Mouse (Mus musculus): ENCODE results near the gene Elmod3. TPM values are rescaled to one million over a fixed set of nuclear protein-coding genes. Genes with fewer than 3 reads are reported as not detected.

The Elmod3 gene
- polyA plus RNA-seq, 1 experiment = 32.7 TPM

DNA sequence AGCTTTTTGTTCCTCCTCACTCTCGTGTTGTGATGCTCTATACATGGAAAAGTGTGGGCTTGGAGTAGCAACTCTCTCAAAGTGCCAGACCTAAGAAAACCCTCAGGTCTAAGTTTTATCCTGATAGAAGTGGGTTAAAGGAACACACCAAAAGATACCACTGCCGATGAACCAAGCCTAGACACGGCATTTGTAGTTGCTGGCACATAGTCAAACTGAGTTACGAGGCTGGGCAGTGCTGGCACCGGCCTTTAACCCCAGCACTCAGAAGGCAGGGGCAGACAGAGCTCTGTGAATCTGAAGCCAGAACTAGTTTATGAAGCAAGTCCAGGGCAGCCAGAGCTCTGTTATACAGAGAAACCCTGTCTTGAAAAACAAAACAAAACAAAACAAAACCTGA lies 9.5 kb upstream of the Elmod3 start:
- no peak for DNase-seq
- WGBS = 41% methylated on average over 5 of the region's 5 CpGs
- TF ChIP-seq POLR2A (IDR thresholded peaks at IDR 0.05; ENCODE audit: borderline replicate concordance, insufficient read depth, low read length) = no peak
- no peak for TF ChIP-seq CTCF (IDR thresholded peaks at IDR 0.05; ENCODE audit: borderline replicate concordance, insufficient read depth, low read depth, low read length)
- H3K27ac ChIP-seq (ENCODE audit: insufficient read depth, low read length) = no peak overlapping the region
- H3K4me1 ChIP-seq (ENCODE audit: control insufficient read depth, insufficient read depth, low read length) = no peaks in the 10 kb centered on the region
- H3K4me3 ChIP-seq (replicated peaks; ENCODE audit: insufficient read depth, low read depth, low read length) = no peak overlapping the region
- no peaks in the 10 kb centered on the region for H3K27me3 ChIP-seq (ENCODE audit: control insufficient read depth, insufficient read depth, low read length)

DNA sequence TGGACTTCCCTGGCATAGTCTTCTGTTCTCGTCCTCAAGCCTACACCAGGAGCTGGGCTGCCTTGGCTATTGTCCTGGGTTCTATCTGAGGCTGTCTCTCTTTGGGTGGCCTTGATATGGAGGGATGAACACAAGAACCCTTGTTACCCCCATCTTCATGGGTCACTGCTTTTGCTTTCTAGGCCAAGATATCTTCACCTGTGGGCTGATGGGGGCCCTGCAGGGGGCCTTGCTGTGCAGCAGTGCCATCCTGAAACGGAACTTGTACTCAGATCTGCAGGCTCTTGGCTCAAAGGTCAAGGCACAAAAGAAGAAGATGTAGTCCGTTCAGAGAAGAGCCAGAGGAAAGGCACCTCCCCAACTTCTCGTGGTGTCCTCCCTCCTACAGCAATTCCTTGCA lies 8.8 kb upstream of the Elmod3 start:
- no peak overlapping the region for H3K4me3 ChIP-seq (replicated peaks; ENCODE audit: insufficient read depth, low read depth, low read length)
- WGBS = 55% methylated on average over 4 of the region's 4 CpGs

DNA sequence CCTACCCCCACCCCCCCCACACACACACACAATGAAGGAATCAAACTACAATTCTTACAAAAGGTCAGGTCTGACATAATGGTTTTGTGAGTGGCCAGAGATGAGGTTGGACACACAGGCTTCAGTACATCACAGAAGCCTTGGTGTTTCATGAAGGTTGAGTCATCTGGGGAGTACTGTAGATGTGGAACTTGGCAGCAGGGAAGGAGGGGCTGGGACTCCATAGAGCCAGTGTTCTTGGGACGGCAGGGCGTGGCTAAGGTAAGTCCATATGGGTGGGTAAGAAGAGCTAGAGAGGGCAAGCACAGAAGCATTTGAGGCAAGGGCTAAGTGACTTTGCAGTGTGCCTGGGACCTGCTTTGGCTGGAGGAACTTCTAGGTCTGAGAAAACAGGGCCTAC lies 5.9 kb upstream of the Elmod3 start:
- TF ChIP-seq POLR2A (IDR thresholded peaks at IDR 0.05; ENCODE audit: borderline replicate concordance, insufficient read depth, low read length) = no peak
- no peak for TF ChIP-seq CTCF (IDR thresholded peaks at IDR 0.05; ENCODE audit: borderline replicate concordance, insufficient read depth, low read depth, low read length)
- Histone ChIP-seq H3K4me3 (replicated peaks; ENCODE audit: insufficient read depth, low read depth, low read length) (no peak overlapping the region), H3K27ac (ENCODE audit: insufficient read depth, low read length) (no peak overlapping the region), H3K27me3 (ENCODE audit: control insufficient read depth, insufficient read depth, low read length) (no peaks in the 10 kb centered on the region), H3K4me1 (ENCODE audit: control insufficient read depth, insufficient read depth, low read length) (no peaks in the 10 kb centered on the region)
- DNase-seq = no peak
- 90% methylated on average over 2 of the region's 2 CpGs for WGBS

More for the DNA sequence above, 8.8 kb upstream of the Elmod3 start:
- no peak overlapping the region for H3K27ac ChIP-seq (ENCODE audit: insufficient read depth, low read length)
- no peak for DNase-seq
- H3K27me3 ChIP-seq (ENCODE audit: control insufficient read depth, insufficient read depth, low read length) = no peaks in the 10 kb centered on the region
- H3K4me1 ChIP-seq (ENCODE audit: control insufficient read depth, insufficient read depth, low read length) = no peaks in the 10 kb centered on the region
- TF ChIP-seq CTCF (IDR thresholded peaks at IDR 0.05; ENCODE audit: borderline replicate concordance, insufficient read depth, low read depth, low read length) (no peak), POLR2A (IDR thresholded peaks at IDR 0.05; ENCODE audit: borderline replicate concordance, insufficient read depth, low read length) (no peak)

DNA sequence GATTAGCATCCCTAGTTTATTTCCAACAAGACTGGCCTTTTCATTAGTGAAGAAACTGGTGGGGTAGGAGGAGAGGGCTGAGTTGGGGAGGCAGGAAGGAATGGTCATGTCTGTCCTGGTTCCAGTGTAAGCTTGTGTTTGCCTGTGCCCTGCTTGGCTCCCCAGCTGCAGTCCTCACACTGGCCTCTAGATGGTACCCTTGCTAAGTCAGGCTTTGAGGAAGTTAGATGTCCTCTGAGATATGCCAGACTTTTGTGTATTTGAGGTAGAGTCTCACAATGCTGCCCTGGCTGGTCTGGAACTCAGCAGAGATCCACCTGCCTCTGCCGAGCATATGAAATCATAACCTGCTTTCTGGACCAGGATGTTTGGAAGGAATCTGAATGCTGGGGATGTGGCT lies 3.5 kb upstream of the Elmod3 start:
- no peak for TF ChIP-seq POLR2A (IDR thresholded peaks at IDR 0.05; ENCODE audit: borderline replicate concordance, insufficient read depth, low read length)
- TF ChIP-seq CTCF (IDR thresholded peaks at IDR 0.05; ENCODE audit: borderline replicate concordance, insufficient read depth, low read depth, low read length) = peak; percentile 89
- Histone ChIP-seq H3K27ac (ENCODE audit: insufficient read depth, low read length) (no peak overlapping the region), H3K4me1 (ENCODE audit: control insufficient read depth, insufficient read depth, low read length) (peaks cover 4% of the 10 kb centered on the region; the same call in 1 of the 2 replicates), H3K4me3 (replicated peaks; ENCODE audit: insufficient read depth, low read depth, low read length) (no peak overlapping the region), H3K27me3 (ENCODE audit: control insufficient read depth, insufficient read depth, low read length) (no peaks in the 10 kb centered on the region)
- peak; percentile 61 to 74 for DNase-seq
- WGBS = 47% methylated on average over 1 of the region's 1 CpGs

DNA sequence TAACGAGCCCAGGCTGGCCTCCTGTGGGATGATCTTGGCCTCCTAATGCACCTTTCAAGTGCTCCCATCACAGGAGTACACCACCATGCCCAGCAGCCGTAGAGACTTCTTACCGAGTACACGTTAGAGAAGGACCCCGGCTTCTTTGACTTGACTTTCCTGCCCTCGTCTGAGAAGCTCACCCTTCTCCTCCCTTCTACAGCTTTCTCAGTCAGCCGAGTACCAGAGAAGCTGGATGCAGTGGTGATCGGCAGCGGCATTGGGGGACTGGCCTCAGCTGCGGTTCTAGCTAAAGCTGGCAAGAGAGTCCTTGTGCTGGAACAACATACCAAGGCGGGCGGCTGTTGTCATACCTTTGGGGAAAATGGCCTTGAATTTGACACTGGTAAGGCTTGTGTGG lies 2.6 kb upstream of the Elmod3 start:
- no peak overlapping the region for H3K4me3 ChIP-seq (replicated peaks; ENCODE audit: insufficient read depth, low read depth, low read length)
- TF ChIP-seq POLR2A (IDR thresholded peaks at IDR 0.05; ENCODE audit: borderline replicate concordance, insufficient read depth, low read length) (no peak), CTCF (IDR thresholded peaks at IDR 0.05; ENCODE audit: borderline replicate concordance, insufficient read depth, low read depth, low read length) (no peak)
- peaks cover 4% of the 10 kb centered on the region; the same call in 1 of the 2 replicates for H3K4me1 ChIP-seq (ENCODE audit: control insufficient read depth, insufficient read depth, low read length)
- no peak for DNase-seq
- no peaks in the 10 kb centered on the region for H3K27me3 ChIP-seq (ENCODE audit: control insufficient read depth, insufficient read depth, low read length)
- H3K27ac ChIP-seq (ENCODE audit: insufficient read depth, low read length) = no peak overlapping the region
- WGBS = 85% methylated on average over 12 of the region's 12 CpGs

DNA sequence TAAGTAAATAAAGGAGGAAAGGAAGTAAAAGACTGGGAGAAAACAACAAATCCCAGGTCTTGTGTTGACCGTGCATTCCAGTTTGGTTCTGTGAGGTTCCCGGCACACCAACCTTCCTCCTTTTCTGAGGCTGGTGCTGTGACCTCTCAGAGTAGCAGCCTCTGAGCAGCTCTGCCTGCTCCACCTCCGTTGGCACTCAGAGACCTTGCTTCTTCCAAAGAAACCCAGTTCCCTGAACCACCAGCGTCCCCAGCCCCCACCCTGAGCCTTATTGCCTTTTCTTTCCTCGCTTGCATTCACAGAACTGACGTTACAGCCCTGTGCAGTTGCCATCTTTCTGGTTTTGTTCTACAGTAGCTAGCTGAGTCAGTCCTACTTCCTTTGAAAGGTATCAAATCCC lies 2.0 kb upstream of the Elmod3 start:
- Histone ChIP-seq H3K27ac (ENCODE audit: insufficient read depth, low read length) (no peak overlapping the region), H3K4me3 (replicated peaks; ENCODE audit: insufficient read depth, low read depth, low read length) (no peak overlapping the region), H3K27me3 (ENCODE audit: control insufficient read depth, insufficient read depth, low read length) (no peaks in the 10 kb centered on the region), H3K4me1 (ENCODE audit: control insufficient read depth, insufficient read depth, low read length) (peaks cover 4% of the 10 kb centered on the region; the same call in 1 of the 2 replicates)
- WGBS = 68% methylated on average over 6 of the region's 6 CpGs
- no peak for DNase-seq
- TF ChIP-seq POLR2A (IDR thresholded peaks at IDR 0.05; ENCODE audit: borderline replicate concordance, insufficient read depth, low read length) = no peak
- no peak for TF ChIP-seq CTCF (IDR thresholded peaks at IDR 0.05; ENCODE audit: borderline replicate concordance, insufficient read depth, low read depth, low read length)

DNA sequence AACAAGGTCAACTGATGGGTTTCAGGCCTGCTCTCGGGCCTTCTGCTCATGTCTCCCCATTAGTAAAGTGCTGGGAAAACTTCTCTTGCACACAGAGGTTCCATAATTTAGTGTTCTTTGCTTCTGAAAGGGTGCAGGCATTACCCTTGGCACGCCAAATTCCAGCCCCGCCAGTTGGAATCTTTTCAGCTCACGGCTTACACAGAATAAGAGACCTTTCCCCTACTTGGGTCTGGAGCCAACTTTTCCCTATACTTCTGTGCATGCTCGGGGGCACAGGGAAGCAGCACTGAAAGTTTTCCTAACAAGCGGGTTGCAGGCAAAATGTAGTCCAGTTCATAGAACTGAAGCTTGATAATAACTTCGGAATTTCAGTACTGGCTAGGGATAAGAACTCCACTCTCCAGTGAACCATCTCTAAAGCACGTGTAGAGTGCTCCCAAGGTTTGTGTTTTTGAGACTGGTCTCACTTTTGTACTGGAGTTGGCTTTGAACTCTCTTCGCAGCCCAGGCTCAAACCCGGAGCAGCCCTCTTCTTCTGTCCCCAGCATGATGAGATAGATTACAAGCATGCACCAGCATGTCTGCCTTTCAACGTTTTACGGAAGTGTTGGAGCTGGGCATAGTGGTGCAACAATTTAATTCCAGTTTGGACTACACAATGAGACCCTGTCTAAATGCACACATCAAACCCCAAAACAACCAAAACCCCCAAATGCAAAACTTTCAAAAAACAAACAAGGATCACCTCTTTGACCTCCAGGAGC lies 761 bp upstream of the Elmod3 start:
- peak in 1 of 2 experiments; percentile 52 for DNase-seq
- WGBS = 31% methylated on average over 12 of the region's 12 CpGs
- H3K27ac ChIP-seq (ENCODE audit: insufficient read depth, low read length) = peak overlapping the region; percentile 4; the same call in 1 of the 2 replicates
- H3K4me3 ChIP-seq (replicated peaks; ENCODE audit: insufficient read depth, low read depth, low read length) = peak overlapping the region; percentile 95
- TF ChIP-seq POLR2A (IDR thresholded peaks at IDR 0.05; ENCODE audit: borderline replicate concordance, insufficient read depth, low read length) (no peak), CTCF (IDR thresholded peaks at IDR 0.05; ENCODE audit: borderline replicate concordance, insufficient read depth, low read depth, low read length) (no peak)
- peaks cover 4% of the 10 kb centered on the region; the same call in 1 of the 2 replicates for H3K4me1 ChIP-seq (ENCODE audit: control insufficient read depth, insufficient read depth, low read length)
- H3K27me3 ChIP-seq (ENCODE audit: control insufficient read depth, insufficient read depth, low read length) = no peaks in the 10 kb centered on the region

All from cerebellum, adult 2 months (tissue).